Mouse (Mus musculus): ENCODE data around the gene Spata33. TPM values are rescaled to one million over a fixed set of nuclear protein-coding genes. Genes with fewer than 3 reads are reported as not detected.
A peak's percentile ranks its signal among the peaks of the same experiment; 100 is the strongest.

The Spata33 gene
- total and polyA plus RNA-seq, 2 experiments, result 0.13 to 0.28 TPM

DNA sequence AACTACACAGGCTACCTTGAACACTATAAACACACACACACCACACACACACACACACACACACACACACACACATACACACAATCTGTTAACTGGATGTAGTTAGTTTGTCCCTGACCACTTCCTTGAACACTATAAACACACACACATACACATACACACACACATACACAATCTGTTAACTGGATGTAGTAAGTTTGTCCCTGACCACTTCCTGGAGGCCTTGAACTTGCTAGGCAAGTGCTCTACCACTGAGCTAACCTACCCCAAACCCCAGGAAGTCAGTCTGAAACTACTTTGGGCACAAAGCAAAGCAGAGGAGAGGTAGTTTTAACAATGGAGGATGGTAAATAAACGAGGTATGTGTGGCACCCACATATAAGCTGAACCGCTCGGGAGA, 9.1 kb upstream of the Spata33 start:
- TF ChIP-seq POLR2A (IDR thresholded peaks at IDR 0.05; ENCODE audit: extremely low read depth, insufficient read depth, low read length) (no peak), CTCF (IDR thresholded peaks at IDR 0.05; ENCODE audit: low read depth, low read length) (no peak)

DNA sequence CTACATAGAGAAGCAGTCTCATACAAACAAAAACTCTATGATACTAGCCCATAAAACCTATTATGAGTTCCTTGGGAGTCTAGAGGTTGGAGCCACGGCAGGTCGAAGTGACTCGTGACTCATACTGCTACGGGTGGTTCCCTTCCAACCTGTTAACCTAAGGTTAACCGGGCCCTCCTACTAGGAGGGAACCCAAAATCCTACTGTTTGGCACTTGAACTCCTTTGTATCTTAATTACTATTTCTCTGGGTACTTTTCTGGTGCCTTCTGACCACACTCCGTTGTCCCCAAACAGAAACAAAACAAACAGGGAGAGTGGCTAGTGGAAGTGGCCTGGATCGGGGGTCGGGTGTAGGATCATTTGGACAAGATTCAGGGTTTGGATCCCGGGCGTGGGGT, 756 bp upstream of the Spata33 start:
- peak; percentile 36 for DNase-seq (ENCODE audit: extremely low read depth, low read depth, low spot score)
- Histone ChIP-seq H3K9ac (ENCODE audit: low read depth, low read length) (peak overlapping the region; percentile 91), H3K79me2 (ENCODE audit: control insufficient read depth, insufficient read depth, low read length) (peaks cover 6% of the 10 kb centered on the region; the same call in 1 of the 2 replicates), H3K4me1 (ENCODE audit: control insufficient read depth, insufficient read depth, low read length) (peaks cover 5% of the 10 kb centered on the region; the same call in 1 of the 2 replicates), H3K4me3 (ENCODE audit: insufficient read depth, low read depth, low read length) (peak overlapping the region; percentile 98), H3K27me3 (ENCODE audit: control insufficient read depth, insufficient read depth, low read length) (no peaks in the 10 kb centered on the region), H3K36me3 (ENCODE audit: control insufficient read depth, insufficient read depth, low read length) (peaks cover 5% of the 10 kb centered on the region; the same call in 1 of the 2 replicates), H3K27ac (replicated peaks; ENCODE audit: insufficient read depth, low read depth, low read length) (peak overlapping the region; percentile 71; the same call in 1 of the 2 replicates)
- WGBS, result 8% methylated on average over 10 of the region's 10 CpGs
- no peak for TF ChIP-seq POLR2A (IDR thresholded peaks at IDR 0.05; ENCODE audit: extremely low read depth, insufficient read depth, low read length)
- no peak for TF ChIP-seq CTCF (IDR thresholded peaks at IDR 0.05; ENCODE audit: low read depth, low read length)

More for the DNA sequence above, 9.1 kb upstream of the Spata33 start:
- WGBS, result 75% methylated on average over 3 of the region's 3 CpGs
- H3K36me3 ChIP-seq (ENCODE audit: control insufficient read depth, insufficient read depth, low read length), result peaks cover 3% of the 10 kb centered on the region; the same call in 1 of the 2 replicates
- no peak overlapping the region for H3K27ac ChIP-seq (replicated peaks; ENCODE audit: insufficient read depth, low read depth, low read length)
- H3K79me2 ChIP-seq (ENCODE audit: control insufficient read depth, insufficient read depth, low read length), result no peaks in the 10 kb centered on the region
- H3K4me1 ChIP-seq (ENCODE audit: control insufficient read depth, insufficient read depth, low read length), result no peaks in the 10 kb centered on the region
- no peak overlapping the region for H3K4me3 ChIP-seq (ENCODE audit: insufficient read depth, low read depth, low read length)
- DNase-seq (ENCODE audit: extremely low read depth, low read depth, low spot score), result peak; percentile 19
- H3K9ac ChIP-seq (ENCODE audit: low read depth, low read length), result no peak overlapping the region
- no peaks in the 10 kb centered on the region for H3K27me3 ChIP-seq (ENCODE audit: control insufficient read depth, insufficient read depth, low read length)

DNA sequence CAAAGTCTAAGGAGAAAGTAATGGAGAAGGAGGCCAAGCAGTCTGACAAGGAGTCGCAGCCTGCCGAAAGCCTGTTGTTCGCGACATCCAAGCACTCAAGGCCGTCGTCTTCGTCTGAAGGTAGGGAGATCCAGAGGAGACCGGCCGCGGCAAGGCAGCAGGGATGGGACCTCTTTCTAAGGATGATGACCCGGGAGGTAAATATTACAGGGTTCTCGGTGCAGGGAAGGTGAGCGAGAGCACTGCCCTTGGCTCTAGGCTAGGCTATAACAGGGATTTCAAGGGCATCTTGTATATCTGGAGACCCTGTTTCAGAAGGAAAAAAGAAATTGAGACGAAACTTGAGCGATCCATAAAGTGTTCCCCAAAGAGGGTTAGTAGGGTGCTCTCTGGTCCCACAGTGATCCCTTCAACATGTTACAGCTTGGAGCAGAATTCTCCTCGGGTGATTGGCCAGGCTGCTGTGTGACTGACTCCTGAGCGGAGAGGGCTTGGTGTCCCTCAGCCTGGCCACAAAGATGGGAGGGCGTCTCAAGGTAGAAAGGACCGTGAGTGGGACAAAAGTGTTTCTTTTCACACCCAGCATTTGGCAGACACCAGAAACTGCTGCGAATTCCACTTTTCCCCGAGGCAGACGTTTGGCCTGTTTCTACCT, 613 bp downstream of the Spata33 start:
- Histone ChIP-seq H3K27ac (replicated peaks; ENCODE audit: insufficient read depth, low read depth, low read length) (peak overlapping the region; percentile 9; the same call in 1 of the 2 replicates), H3K4me3 (ENCODE audit: insufficient read depth, low read depth, low read length) (peak overlapping the region; percentile 98), H3K4me1 (ENCODE audit: control insufficient read depth, insufficient read depth, low read length) (peaks cover 5% of the 10 kb centered on the region; the same call in 1 of the 2 replicates), H3K36me3 (ENCODE audit: control insufficient read depth, insufficient read depth, low read length) (peaks cover 3% of the 10 kb centered on the region; the same call in 1 of the 2 replicates), H3K79me2 (ENCODE audit: control insufficient read depth, insufficient read depth, low read length) (peaks cover 6% of the 10 kb centered on the region; the same call in 1 of the 2 replicates), H3K9ac (ENCODE audit: low read depth, low read length) (peak overlapping the region; percentile 53), H3K27me3 (ENCODE audit: control insufficient read depth, insufficient read depth, low read length) (no peaks in the 10 kb centered on the region)
- WGBS, result 28% methylated on average over 22 of the region's 22 CpGs
- TF ChIP-seq CTCF (IDR thresholded peaks at IDR 0.05; ENCODE audit: low read depth, low read length) (no peak), POLR2A (IDR thresholded peaks at IDR 0.05; ENCODE audit: extremely low read depth, insufficient read depth, low read length) (no peak)
- DNase-seq (ENCODE audit: extremely low read depth, low read depth, low spot score), result no peak

DNA sequence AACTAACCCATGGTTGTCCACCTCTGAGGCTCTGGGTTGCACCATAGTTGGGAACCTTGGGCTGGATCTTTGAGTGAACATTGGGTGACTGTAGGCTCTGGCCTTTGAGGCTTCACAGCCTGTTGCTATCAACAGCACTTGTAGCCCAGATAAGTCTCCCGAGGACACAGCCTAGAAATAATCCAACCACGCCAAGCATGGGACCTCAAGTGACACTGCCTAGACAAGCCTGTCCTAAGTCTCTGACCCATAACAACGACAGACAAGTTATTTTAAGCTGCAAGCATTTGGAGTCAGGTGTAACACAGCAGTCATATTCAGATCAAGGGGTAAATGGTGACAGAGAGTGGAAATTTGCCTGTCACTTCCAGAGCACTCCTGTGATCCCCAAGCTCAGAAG, 2.8 kb downstream of the Spata33 start:
- peaks cover 5% of the 10 kb centered on the region; the same call in 1 of the 2 replicates for H3K4me1 ChIP-seq (ENCODE audit: control insufficient read depth, insufficient read depth, low read length)
- H3K79me2 ChIP-seq (ENCODE audit: control insufficient read depth, insufficient read depth, low read length), result peaks cover 6% of the 10 kb centered on the region; the same call in 1 of the 2 replicates
- H3K36me3 ChIP-seq (ENCODE audit: control insufficient read depth, insufficient read depth, low read length), result no peaks in the 10 kb centered on the region
- no peak for TF ChIP-seq CTCF (IDR thresholded peaks at IDR 0.05; ENCODE audit: low read depth, low read length)
- no peak for TF ChIP-seq POLR2A (IDR thresholded peaks at IDR 0.05; ENCODE audit: extremely low read depth, insufficient read depth, low read length)
- WGBS, result 81% methylated on average over 3 of the region's 3 CpGs
- no peak overlapping the region for H3K27ac ChIP-seq (replicated peaks; ENCODE audit: insufficient read depth, low read depth, low read length)
- H3K9ac ChIP-seq (ENCODE audit: low read depth, low read length), result no peak overlapping the region
- DNase-seq (ENCODE audit: extremely low read depth, low read depth, low spot score), result no peak
- no peaks in the 10 kb centered on the region for H3K27me3 ChIP-seq (ENCODE audit: control insufficient read depth, insufficient read depth, low read length)
- no peak overlapping the region for H3K4me3 ChIP-seq (ENCODE audit: insufficient read depth, low read depth, low read length)

DNA sequence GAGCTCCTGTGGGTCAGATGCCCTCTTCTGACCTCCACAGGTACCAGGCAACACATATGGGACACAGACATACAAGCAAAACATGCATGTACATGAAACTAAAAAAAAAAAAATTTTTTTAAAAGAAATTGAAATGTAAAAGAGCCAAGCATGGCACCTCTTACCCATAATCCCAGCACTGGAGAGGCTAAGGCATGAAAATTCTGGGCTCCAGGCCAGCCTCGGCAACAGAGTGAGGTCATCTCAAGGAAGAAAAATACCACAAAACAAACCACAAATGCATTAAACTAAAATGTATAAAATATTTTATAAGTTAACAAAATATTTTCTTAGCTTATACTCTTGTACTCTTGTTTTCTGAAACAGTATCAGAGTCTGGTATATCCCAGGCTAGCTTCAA, 8.3 kb downstream of the Spata33 start:
- Histone ChIP-seq H3K27ac (replicated peaks; ENCODE audit: insufficient read depth, low read depth, low read length) (no peak overlapping the region), H3K4me3 (ENCODE audit: insufficient read depth, low read depth, low read length) (no peak overlapping the region), H3K27me3 (ENCODE audit: control insufficient read depth, insufficient read depth, low read length) (no peaks in the 10 kb centered on the region), H3K4me1 (ENCODE audit: control insufficient read depth, insufficient read depth, low read length) (peaks cover 3% of the 10 kb centered on the region), H3K36me3 (ENCODE audit: control insufficient read depth, insufficient read depth, low read length) (no peaks in the 10 kb centered on the region), H3K79me2 (ENCODE audit: control insufficient read depth, insufficient read depth, low read length) (no peaks in the 10 kb centered on the region; the same call in 1 of the 2 replicates), H3K9ac (ENCODE audit: low read depth, low read length) (no peak overlapping the region)
- DNase-seq (ENCODE audit: extremely low read depth, low read depth, low spot score), result no peak
- no peak for TF ChIP-seq POLR2A (IDR thresholded peaks at IDR 0.05; ENCODE audit: extremely low read depth, insufficient read depth, low read length)
- no peak for TF ChIP-seq CTCF (IDR thresholded peaks at IDR 0.05; ENCODE audit: low read depth, low read length)
- 45% methylated on average over 1 of the region's 1 CpGs for WGBS

All from liver, adult 2 months (tissue).